Mouse (Mus musculus): ENCODE results near the gene Nup210. TPM values are rescaled to one million over a fixed set of nuclear protein-coding genes. Genes with fewer than 3 reads are reported as not detected.

The Nup210 gene
- polyA plus RNA-seq, 1 experiment from 2014 or later = 7.1 TPM

- no peaks in the 10 kb centered on the region for H3K9me3 ChIP-seq (ENCODE audit: control insufficient read depth, low read length)
- 93% methylated on average over 4 of the region's 4 CpGs for WGBS
- H3K4me2 ChIP-seq (ENCODE audit: low read length) = no peak overlapping the region
- H3K36me3 ChIP-seq (ENCODE audit: control insufficient read depth, insufficient read depth, low read length) = 0 out of 2 replicates have a peak, but pooled peaks cover 13% of the 10 kb centered on the region
- H3K27me3 ChIP-seq (ENCODE audit: control insufficient read depth, insufficient read depth, low read length) = no peaks in the 10 kb centered on the region; the same call in 1 of the 2 replicates
- ATAC-seq (ENCODE audit: insufficient number of reproducible peaks, insufficient read depth, low FRiP score, low read depth) = no peak
- H3K27ac ChIP-seq (replicated peaks in 1 of 2; ENCODE audit: control insufficient read depth in 1 of 2, insufficient read depth in 1 of 2, low read depth in 2 of 2, low read length in 2 of 2) = no peak overlapping the region
- H3K4me1 ChIP-seq (ENCODE audit: control insufficient read depth in 2 of 2, insufficient read depth in 2 of 2, low read length in 2 of 2) = peaks cover 11 to 15% of the 10 kb centered on the region in 2 experiments
- H3K4me3 ChIP-seq (ENCODE audit: control insufficient read depth in 1 of 2, insufficient read depth in 1 of 2, low read depth in 1 of 2, low read length in 2 of 2) = no peak overlapping the region
- no peak overlapping the region for H3K9ac ChIP-seq (ENCODE audit: low read length)
These were observed 64.1 kb downstream of the Nup210 start for GRCm38 (mm10) chr6:91052572-91052971.

GRCm38 (mm10) chr6:91048019-91048418 is 68.6 kb downstream of the Nup210 start:
- Histone ChIP-seq H3K9me3 (ENCODE audit: control insufficient read depth, low read length) (no peaks in the 10 kb centered on the region), H3K4me3 (ENCODE audit: control insufficient read depth in 1 of 2, insufficient read depth in 1 of 2, low read depth in 1 of 2, low read length in 2 of 2) (no peak overlapping the region), H3K4me2 (ENCODE audit: low read length) (no peak overlapping the region), H3K27me3 (ENCODE audit: control insufficient read depth, insufficient read depth, low read length) (no peaks in the 10 kb centered on the region; the same call in 1 of the 2 replicates), H3K27ac (replicated peaks in 1 of 2; ENCODE audit: control insufficient read depth in 1 of 2, insufficient read depth in 1 of 2, low read depth in 2 of 2, low read length in 2 of 2) (no peak overlapping the region), H3K36me3 (ENCODE audit: control insufficient read depth, insufficient read depth, low read length) (0 out of 2 replicates have a peak, but pooled peaks cover 6% of the 10 kb centered on the region), H3K4me1 (ENCODE audit: control insufficient read depth in 2 of 2, insufficient read depth in 2 of 2, low read length in 2 of 2) (peaks cover 40 to 48% of the 10 kb centered on the region in 2 experiments), H3K9ac (ENCODE audit: low read length) (no peak overlapping the region)
- ATAC-seq (ENCODE audit: insufficient number of reproducible peaks, insufficient read depth, low FRiP score, low read depth) = no peak
- WGBS = 53% methylated on average over 7 of the region's 7 CpGs

DNA sequence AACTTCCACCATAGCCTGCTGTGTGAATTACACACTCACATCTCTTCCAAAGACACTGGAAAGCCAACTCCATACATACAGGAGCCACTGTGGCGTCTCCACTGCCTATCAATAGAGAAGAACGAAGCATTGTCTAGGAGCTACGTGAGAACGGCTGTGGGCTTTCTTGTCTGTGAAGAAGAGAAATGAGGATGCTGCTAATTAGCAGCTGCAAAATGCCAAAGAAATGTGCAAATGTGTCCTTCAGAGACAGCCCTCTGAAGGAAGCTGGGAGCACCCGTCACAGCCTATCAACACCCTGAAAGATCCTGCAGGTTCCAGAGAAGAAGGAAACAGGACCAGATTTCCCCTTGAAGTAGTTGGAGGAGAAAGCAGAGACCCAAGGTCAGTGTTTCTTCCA is 69.2 kb downstream of the Nup210 start:
- Histone ChIP-seq H3K27ac (replicated peaks in 1 of 2; ENCODE audit: control insufficient read depth in 1 of 2, insufficient read depth in 1 of 2, low read depth in 2 of 2, low read length in 2 of 2) (no peak overlapping the region; a peak in 1 of 4 replicates), H3K4me2 (ENCODE audit: low read length) (no peak overlapping the region), H3K27me3 (ENCODE audit: control insufficient read depth, insufficient read depth, low read length) (no peaks in the 10 kb centered on the region), H3K4me1 (ENCODE audit: control insufficient read depth in 2 of 2, insufficient read depth in 2 of 2, low read length in 2 of 2) (peaks cover 41 to 48% of the 10 kb centered on the region in 2 experiments), H3K9ac (ENCODE audit: low read length) (no peak overlapping the region), H3K4me3 (ENCODE audit: control insufficient read depth in 1 of 2, insufficient read depth in 1 of 2, low read depth in 1 of 2, low read length in 2 of 2) (no peak overlapping the region), H3K9me3 (ENCODE audit: control insufficient read depth, low read length) (no peaks in the 10 kb centered on the region), H3K36me3 (ENCODE audit: control insufficient read depth, insufficient read depth, low read length) (0 out of 2 replicates have a peak, but pooled peaks cover 3% of the 10 kb centered on the region)
- no peak for ATAC-seq (ENCODE audit: insufficient number of reproducible peaks, insufficient read depth, low FRiP score, low read depth)
- WGBS = 74% methylated on average over 5 of the region's 5 CpGs

- Histone ChIP-seq H3K9me3 (ENCODE audit: control insufficient read depth, low read length) (no peaks in the 10 kb centered on the region), H3K4me1 (ENCODE audit: control insufficient read depth in 2 of 2, insufficient read depth in 2 of 2, low read length in 2 of 2) (peaks cover 53 to 61% of the 10 kb centered on the region in 2 experiments), H3K36me3 (ENCODE audit: control insufficient read depth, insufficient read depth, low read length) (no peaks in the 10 kb centered on the region), H3K27ac (replicated peaks in 1 of 2; ENCODE audit: control insufficient read depth in 1 of 2, insufficient read depth in 1 of 2, low read depth in 2 of 2, low read length in 2 of 2) (peak overlapping the region; percentile 86 to 87), H3K9ac (ENCODE audit: low read length) (no peak overlapping the region), H3K4me2 (ENCODE audit: low read length) (0 out of 2 replicates have a peak overlapping the region, but pooled peaks have one; percentile 39), H3K4me3 (ENCODE audit: control insufficient read depth in 1 of 2, insufficient read depth in 1 of 2, low read depth in 1 of 2, low read length in 2 of 2) (no peak overlapping the region), H3K27me3 (ENCODE audit: control insufficient read depth, insufficient read depth, low read length) (no peaks in the 10 kb centered on the region)
- ATAC-seq (ENCODE audit: insufficient number of reproducible peaks, insufficient read depth, low FRiP score, low read depth) = no peak
- 44% methylated on average over 5 of the region's 5 CpGs for WGBS
These were observed 70.4 kb downstream of the Nup210 start for GRCm38 (mm10) chr6:91046184-91046583.

GRCm38 (mm10) chr6:91044628-91045331 is 71.8 kb downstream of the Nup210 start:
- Histone ChIP-seq H3K4me1 (ENCODE audit: control insufficient read depth in 2 of 2, insufficient read depth in 2 of 2, low read length in 2 of 2) (peaks cover 58 to 68% of the 10 kb centered on the region in 2 experiments), H3K27me3 (ENCODE audit: control insufficient read depth, insufficient read depth, low read length) (no peaks in the 10 kb centered on the region), H3K9ac (ENCODE audit: low read length) (peak overlapping the region; percentile 36; the same call in 1 of the 2 replicates), H3K4me3 (ENCODE audit: control insufficient read depth in 1 of 2, insufficient read depth in 1 of 2, low read depth in 1 of 2, low read length in 2 of 2) (no peak overlapping the region), H3K4me2 (ENCODE audit: low read length) (peak overlapping the region; percentile 39), H3K9me3 (ENCODE audit: control insufficient read depth, low read length) (no peaks in the 10 kb centered on the region), H3K36me3 (ENCODE audit: control insufficient read depth, insufficient read depth, low read length) (peaks cover 4% of the 10 kb centered on the region; the same call in 1 of the 2 replicates), H3K27ac (replicated peaks in 1 of 2; ENCODE audit: control insufficient read depth in 1 of 2, insufficient read depth in 1 of 2, low read depth in 2 of 2, low read length in 2 of 2) (peak overlapping the region; percentile 86 to 87)
- 22% methylated on average over 6 of the region's 6 CpGs for WGBS
- ATAC-seq (ENCODE audit: insufficient number of reproducible peaks, insufficient read depth, low FRiP score, low read depth) = peak; percentile 78

DNA sequence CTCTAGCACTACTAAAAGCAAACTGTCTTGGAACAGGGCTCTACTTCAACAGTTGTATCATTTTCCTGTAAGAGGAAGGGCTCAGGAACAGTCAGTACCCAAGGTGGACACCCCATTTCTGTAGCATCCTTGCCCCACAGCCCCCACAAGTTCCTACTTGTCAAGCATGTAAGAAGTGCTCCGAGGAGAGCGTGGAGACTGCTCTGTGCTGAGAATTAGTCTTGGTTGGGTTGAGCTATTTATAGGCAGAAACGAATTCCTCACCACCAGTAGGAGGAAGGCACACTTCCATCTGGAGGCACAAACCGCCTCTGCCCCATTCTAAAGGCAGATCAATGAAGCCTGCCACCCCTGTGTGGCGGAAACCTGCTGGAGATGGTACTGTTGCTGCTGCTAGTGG is 75.3 kb downstream of the Nup210 start:
- Histone ChIP-seq H3K36me3 (ENCODE audit: control insufficient read depth, insufficient read depth, low read length) (peaks cover 11% of the 10 kb centered on the region; the same call in 1 of the 2 replicates), H3K4me3 (ENCODE audit: control insufficient read depth in 1 of 2, insufficient read depth in 1 of 2, low read depth in 1 of 2, low read length in 2 of 2) (no peak overlapping the region), H3K9me3 (ENCODE audit: control insufficient read depth, low read length) (no peaks in the 10 kb centered on the region), H3K27me3 (ENCODE audit: control insufficient read depth, insufficient read depth, low read length) (no peaks in the 10 kb centered on the region), H3K27ac (replicated peaks in 1 of 2; ENCODE audit: control insufficient read depth in 1 of 2, insufficient read depth in 1 of 2, low read depth in 2 of 2, low read length in 2 of 2) (peak overlapping the region; percentile 51; a peak in 2 of 4 replicates), H3K9ac (ENCODE audit: low read length) (peak overlapping the region; percentile 42; the same call in 1 of the 2 replicates), H3K4me1 (ENCODE audit: control insufficient read depth in 2 of 2, insufficient read depth in 2 of 2, low read length in 2 of 2) (peaks cover 45 to 49% of the 10 kb centered on the region in 2 experiments), H3K4me2 (ENCODE audit: low read length) (peak overlapping the region; percentile 34)
- ATAC-seq (ENCODE audit: insufficient number of reproducible peaks, insufficient read depth, low FRiP score, low read depth) = no peak
- WGBS = 33% methylated on average over 5 of the region's 5 CpGs

DNA sequence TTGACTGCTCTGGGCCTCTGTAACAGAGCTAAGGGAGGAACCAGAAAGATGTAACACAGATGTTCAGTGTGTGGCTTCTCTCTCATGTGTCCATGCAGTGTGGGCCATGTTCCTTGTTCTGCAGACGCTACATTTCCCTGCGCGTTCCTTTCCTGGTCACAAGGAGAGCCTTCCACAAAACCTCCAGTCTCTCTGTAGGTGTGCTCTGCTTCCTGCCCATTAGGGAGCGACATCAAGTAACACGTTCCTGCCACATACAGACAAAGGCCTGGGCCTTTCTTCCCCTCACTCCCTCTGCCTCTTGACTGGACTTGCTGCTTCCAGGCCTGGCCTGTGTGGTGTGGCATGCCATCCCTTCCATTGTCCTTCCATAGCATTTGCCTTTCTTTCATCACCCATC is 88.4 kb downstream of the Nup210 start:
- H3K27me3 ChIP-seq (ENCODE audit: control insufficient read depth, insufficient read depth, low read length) = no peaks in the 10 kb centered on the region
- ATAC-seq (ENCODE audit: insufficient number of reproducible peaks, insufficient read depth, low FRiP score, low read depth) = no peak
- no peak overlapping the region for H3K4me2 ChIP-seq (ENCODE audit: low read length)
- H3K9ac ChIP-seq (ENCODE audit: low read length) = no peak overlapping the region
- H3K36me3 ChIP-seq (ENCODE audit: control insufficient read depth, insufficient read depth, low read length) = peaks cover 21% of the 10 kb centered on the region
- no peak overlapping the region for H3K27ac ChIP-seq (replicated peaks in 1 of 2; ENCODE audit: control insufficient read depth in 1 of 2, insufficient read depth in 1 of 2, low read depth in 2 of 2, low read length in 2 of 2)
- WGBS = 85% methylated on average over 5 of the region's 5 CpGs
- H3K4me1 ChIP-seq (ENCODE audit: control insufficient read depth in 2 of 2, insufficient read depth in 2 of 2, low read length in 2 of 2) = peaks cover 0 to 2% of the 10 kb centered on the region in 2 experiments; a peak in 1 of 4 replicates
- H3K9me3 ChIP-seq (ENCODE audit: control insufficient read depth, low read length) = no peaks in the 10 kb centered on the region
- no peak overlapping the region for H3K4me3 ChIP-seq (ENCODE audit: control insufficient read depth in 1 of 2, insufficient read depth in 1 of 2, low read depth in 1 of 2, low read length in 2 of 2)

All from heart, embryonic 14.5 days (tissue).